Mouse (Mus musculus) CH12.LX (cell line): Measurements from ENCODE around the gene Creb3l1. TPM values are rescaled to one million over a fixed set of nuclear protein-coding genes. Genes with fewer than 3 reads are reported as not detected.

Experiments used
- DNase-seq: peaks from one replicate; pipeline ENCODE4 v3.0.0-alpha.2; 2013; ENCODE audit errors: extremely low read depth
- H3K27ac ChIP-seq: 2 replicates; pipeline ENCODE4 v1.5.1; 2012; ENCODE audit warnings: low read depth, mild to moderate bottlenecking, control low read depth, moderate library complexity; ENCODE audit not compliant: insufficient read depth
- H3K27me3 ChIP-seq: replicated peaks from 2 replicates; pipeline ENCODE3; 2012; ENCODE audit warnings: inconsistent platforms
- H3K36me3 ChIP-seq, 2 experiments: replicated peaks in 1 of 2; 2 replicates each; pipeline versions ENCODE3 to v1.6.1; 2012; ENCODE audit warnings: inconsistent platforms in 1 of 2, low read length in 1 of 2, mild to moderate bottlenecking in 1 of 2, mixed read lengths in 1 of 2, moderate library complexity in 1 of 2; ENCODE audit not compliant: control insufficient read depth in 1 of 2, insufficient read depth in 1 of 2
- H3K4me1 ChIP-seq, 2 experiments: 2 replicates each; pipeline ENCODE4 v1.6.1; 2012; ENCODE audit warnings: inconsistent platforms in 1 of 2, moderate library complexity in 1 of 2; ENCODE audit not compliant: insufficient read depth in 2 of 2, control insufficient read depth in 1 of 2
- H3K4me2 ChIP-seq: 2 replicates; pipeline ENCODE4 v1.6.1; 2012; ENCODE audit warnings: low read depth, mild to moderate bottlenecking, control low read depth; ENCODE audit not compliant: poor library complexity, insufficient read depth, severe bottlenecking
- H3K4me3 ChIP-seq, 3 experiments: fragments of 150-350 bp in 1 of 3; sonication (generic) in 1 of 3; replicated peaks in 1 of 3; 2 replicates each; pipeline versions ENCODE3 to v1.5.1; 2011 to 2012; ENCODE audit warnings: low read depth in 2 of 3, low read length in 2 of 3, mild to moderate bottlenecking in 2 of 3, moderate library complexity in 2 of 3, control low read depth in 1 of 3, improper control_type of control experiment in 1 of 3, inconsistent platforms in 1 of 3, mixed read lengths in 1 of 3; ENCODE audit not compliant: poor library complexity in 1 of 3
- H3K79me2 ChIP-seq: replicated peaks from 2 replicates; pipeline ENCODE4 v1.6.1; 2012; ENCODE audit warnings: mild to moderate bottlenecking, moderate library complexity; ENCODE audit not compliant: control insufficient read depth, poor library complexity, insufficient read depth, severe bottlenecking; ENCODE audit errors: extremely low read depth
- H3K9ac ChIP-seq: 2 replicates; pipeline ENCODE4 v1.6.1; 2012; ENCODE audit warnings: low read depth, mild to moderate bottlenecking, control low read depth, moderate library complexity; ENCODE audit not compliant: insufficient read depth
- H3K9me3 ChIP-seq: replicated peaks from 2 replicates; pipeline ENCODE3; 2012; ENCODE audit warnings: low read length, inconsistent platforms, mixed read lengths
- BHLHE40 ChIP-seq: IDR thresholded peaks from 2 replicates; pipeline ENCODE4 v1.6.1; 2011; ENCODE audit warnings: mild to moderate bottlenecking, low read depth, low read length, improper control_type of control experiment
- ETS1 ChIP-seq: conservative IDR thresholded peaks from 2 replicates; pipeline ENCODE4 v1.6.1; 2012; ENCODE audit warnings: low read depth, mild to moderate bottlenecking, inconsistent platforms, low read length, improper control_type of control experiment, moderate library complexity
- KAT2A ChIP-seq: IDR thresholded peaks from 2 replicates; pipeline ENCODE4 v1.6.1; 2012; ENCODE audit warnings: low read length, improper control_type of control experiment, inconsistent platforms; ENCODE audit not compliant: insufficient replicate concordance
- MAFK ChIP-seq: IDR thresholded peaks from 2 replicates; pipeline ENCODE4 v1.6.1; 2011; ENCODE audit warnings: low read length, improper control_type of control experiment; ENCODE audit not compliant: insufficient replicate concordance
- MAX ChIP-seq: IDR thresholded peaks from 2 replicates; pipeline ENCODE4 v1.6.1; 2011; ENCODE audit warnings: low read length, improper control_type of control experiment
- MYC ChIP-seq: IDR thresholded peaks from 2 replicates; pipeline ENCODE4 v1.6.1; 2011; ENCODE audit warnings: low read depth, mild to moderate bottlenecking, improper control_type of control experiment, low read length
- NRF1 ChIP-seq: IDR thresholded peaks from 2 replicates; pipeline ENCODE4 v1.6.1; 2014; ENCODE audit warnings: low read depth, mild to moderate bottlenecking, inconsistent platforms, low read length, improper control_type of control experiment, moderate library complexity
- PAX5 ChIP-seq: IDR thresholded peaks from 2 replicates; pipeline ENCODE4 v1.6.1; 2012; ENCODE audit warnings: low read length, inconsistent platforms, mixed read lengths
- POLR2AphosphoS2 ChIP-seq: IDR thresholded peaks from 2 replicates; pipeline ENCODE4 v1.6.1; 2011; ENCODE audit warnings: low read depth, low read length, improper control_type of control experiment
- RAD21 ChIP-seq: IDR thresholded peaks from 2 replicates; pipeline ENCODE4 v1.6.1; 2011; ENCODE audit warnings: low read depth, mild to moderate bottlenecking, low read length, improper control_type of control experiment, moderate library complexity
- UBTF ChIP-seq: IDR thresholded peaks from 2 replicates; pipeline ENCODE4 v1.6.1; 2012; ENCODE audit warnings: low read depth, mild to moderate bottlenecking, inconsistent platforms, low read length, improper control_type of control experiment, moderate library complexity
- USF2 ChIP-seq: conservative IDR thresholded peaks from 2 replicates; pipeline ENCODE4 v1.6.1; 2011; ENCODE audit warnings: low read depth, low read length, improper control_type of control experiment
- dilution Hi-C: fragments of 300-500 bp; cut with MboI; formaldehyde crosslinking; loops from 2 replicates; pipeline ENCODE4 v1.14.3; 2020; ENCODE audit warnings: low sequenced_read_pairs; ENCODE audit not compliant: extremely low pct_unique_long_range_greater_than_20kb, extremely low pct_ligation_motif_present
- in situ Hi-C: fragments of 300-500 bp; cut with MboI; formaldehyde crosslinking; loops from 3 replicates; pipeline ENCODE4 v1.14.3; 2019; ENCODE audit warnings: low sequenced_read_pairs, low pct_ligation_motif_present, low pct_unique_long_range_greater_than_20kb, mixed read lengths
- polyA plus RNA-seq: library from polyadenylated mRNA; unstranded; fragments of >175 nt; gene quantifications from 2 replicates; pipeline ENCODE4 v1.2.1, GENCODE M21; 2012; ENCODE audit warnings: low read depth; ENCODE audit not compliant: insufficient read length
- total RNA-seq, 2 experiments: library from RNA; depleted of rRNA; stranded (reverse); fragments of 300-350 nt in 1 of 2; fragments of >200 nt in 1 of 2; gene quantifications; 2 replicates each; pipeline ENCODE4 v1.2.3; 2012 to 2014

Creb3l1 gene
- total and polyA plus RNA-seq, 3 experiments: 0.08 to 2.0 (median 0.59) TPM

GRCm38 (mm10) chr2:91939303-91939935, 84.9 kb downstream of the Creb3l1 start:
- H3K4me1 ChIP-seq: peaks cover 2% of the 10 kb centered on the region in 2 experiments; a peak in 3 of 4 replicates
- H3K9me3 ChIP-seq: no peaks in the 10 kb centered on the region
- H3K36me3 ChIP-seq: peaks cover 74 to 96% of the 10 kb centered on the region in 2 experiments
- H3K27me3 ChIP-seq: no peaks in the 10 kb centered on the region
- dilution Hi-C loops: no loop called here
- no peak overlapping the region for H3K4me2 ChIP-seq
- no peak overlapping the region for H3K27ac ChIP-seq
- no peak for DNase-seq
- TF ChIP-seq KAT2A: no peak
- TF ChIP-seq RAD21: no peak
- TF ChIP-seq USF2: no peak
- no peak for TF ChIP-seq PAX5
- no peak for TF ChIP-seq POLR2AphosphoS2
- TF ChIP-seq NRF1: no peak
- TF ChIP-seq BHLHE40: no peak
- no peak for TF ChIP-seq MAX
- H3K9ac ChIP-seq: no peak overlapping the region
- no peaks in the 10 kb centered on the region for H3K79me2 ChIP-seq
- H3K4me3 ChIP-seq: no peak overlapping the region
- in situ Hi-C loops: no loop called here

GRCm38 (mm10) chr2:91936154-91936553, 88.1 kb downstream of the Creb3l1 start:
- dilution Hi-C loops: no loop called here
- in situ Hi-C loops: no loop called here
- Histone ChIP-seq H3K9me3 (no peaks in the 10 kb centered on the region), H3K36me3 (peaks cover 81 to 95% of the 10 kb centered on the region in 2 experiments), H3K4me2 (no peak overlapping the region), H3K4me3 (no peak overlapping the region), H3K4me1 (peaks cover 0 to 20% of the 10 kb centered on the region in 2 experiments; a peak in 2 of 4 replicates), H3K9ac (no peak overlapping the region), H3K27ac (no peak overlapping the region), H3K79me2 (no peaks in the 10 kb centered on the region), H3K27me3 (no peaks in the 10 kb centered on the region)
- DNase-seq: no peak
- no peak for TF ChIP-seq ETS1
- TF ChIP-seq KAT2A: no peak
- TF ChIP-seq UBTF: no peak
- TF ChIP-seq MAFK: no peak
- no peak for TF ChIP-seq MYC
